Mouse (Mus musculus) stomach, adult 2 months (tissue): ENCODE data around the gene Skor1. TPM values are rescaled to one million over a fixed set of nuclear protein-coding genes. Genes with fewer than 3 reads are reported as not detected.

Experiments
- polyA plus RNA-seq: library from polyadenylated mRNA; depleted of rRNA; stranded (reverse); fragments of >200 nt; gene quantifications from 2 replicates; pipeline ENCODE4 v1.2.3, GENCODE M21; 2012; rRNA removed

The Skor1 gene
- 0.04 TPM in 1 of 2 replicates, not detected in the other for polyA plus RNA-seq

DNA sequence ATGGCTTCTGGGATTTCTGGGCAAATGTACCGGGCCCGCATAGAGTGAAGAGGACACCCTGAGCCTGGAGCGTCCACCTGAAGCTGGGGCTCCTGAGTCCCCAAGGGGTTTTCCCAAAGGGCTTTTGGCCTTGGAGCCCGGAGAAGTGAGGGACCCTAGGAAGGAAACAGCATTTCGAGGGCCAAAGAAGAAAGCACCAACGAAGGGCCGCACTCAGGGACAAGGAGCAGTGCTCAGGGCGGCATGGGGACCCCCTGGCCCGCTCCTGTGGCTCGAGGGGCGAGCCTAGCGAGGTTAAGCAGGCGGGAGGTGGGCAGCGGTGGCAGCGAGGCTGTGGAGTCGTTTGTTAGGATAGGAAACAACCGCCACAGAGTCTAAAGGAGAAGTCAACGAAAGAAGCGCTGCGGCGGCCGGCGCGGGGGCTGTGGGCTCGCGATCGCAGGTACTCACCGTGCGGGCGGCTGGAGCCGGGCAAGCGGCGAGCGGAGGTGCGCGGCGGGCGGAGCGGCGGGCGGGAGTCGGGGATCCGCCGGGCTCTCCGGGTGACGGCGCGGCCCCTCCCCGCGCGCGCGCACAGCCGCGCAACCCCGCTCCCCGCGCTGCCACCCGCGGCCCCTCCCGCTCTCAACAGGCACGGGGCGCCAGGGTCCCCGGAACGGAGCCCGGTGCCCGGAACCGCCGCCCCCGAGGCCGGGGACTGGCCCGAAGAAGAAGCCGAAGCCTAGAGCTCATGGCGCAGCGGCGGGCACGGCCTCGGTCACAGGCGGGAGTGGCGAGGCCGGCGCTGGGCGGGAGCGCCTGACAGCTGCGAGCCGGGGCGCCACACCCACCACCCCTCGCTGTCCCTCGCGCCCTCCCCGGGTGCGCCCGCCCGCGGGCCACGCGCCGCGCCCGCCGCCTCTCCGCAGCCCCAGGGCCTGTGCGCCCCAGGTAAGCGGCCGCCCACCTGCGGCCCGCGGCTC lies at the start of gene Skor1:
Gene Skor1 (minus strand): TSS at position 552 of the 962 bp plus-strand sequence.

Other genes starting within 250 kb of the Skor1 start
- 3.9 and 6.0 TPM in 2 replicates for gene Pias1, start 161.0 kb downstream of the Skor1 start, polyA plus RNA-seq
- gene Map2k5, start 228.9 kb upstream of the Skor1 start, polyA plus RNA-seq = 13.8 and 22.2 TPM in 2 replicates